Mouse (Mus musculus) bone marrow, adult 2 months (tissue): ENCODE data around the gene Avpr2.

Experiments used
- CTCF ChIP-seq: fragments of 200-500 bp; IDR thresholded peaks from 2 replicates; pipeline ENCODE4 v1.5.1; 2011; ENCODE audit warnings: low read length, control low read depth; ENCODE audit not compliant: control insufficient read depth, insufficient read depth
- POLR2A ChIP-seq: fragments of 200-500 bp; IDR thresholded peaks from 2 replicates; pipeline ENCODE4 v1.6.1; 2011; ENCODE audit warnings: low read depth, mild to moderate bottlenecking, control low read depth, low read length, borderline replicate concordance; ENCODE audit not compliant: control insufficient read depth

DNA sequence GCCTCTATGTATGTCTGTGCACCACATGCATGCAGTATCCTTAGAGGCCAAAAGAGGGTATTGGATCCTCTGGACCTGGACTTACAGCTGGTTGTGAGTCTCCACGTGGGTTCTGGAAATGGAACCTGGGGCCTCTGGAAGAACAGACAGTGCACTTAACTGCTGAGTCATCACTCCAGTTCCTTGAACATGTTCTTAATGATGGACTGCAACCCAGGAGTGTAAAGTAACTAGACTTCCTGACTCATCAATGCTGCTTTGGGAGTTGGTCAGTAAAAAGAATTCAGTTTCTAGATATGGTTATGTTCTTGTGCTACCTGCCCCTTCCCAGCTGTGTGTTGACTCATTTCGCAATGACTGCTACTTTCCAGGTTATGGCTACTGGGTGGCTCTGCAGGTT, 40.0 kb downstream of the Avpr2 start:
- TF ChIP-seq CTCF, result no peak
- TF ChIP-seq POLR2A, result no peak
